In genomic region chr6:17816865-17817435, GRCm38 (mm10) we compare ENCODE assay signal across 9 mouse cellular contexts.
DNase-seq lines count a peak whose midpoint lies in the region; ATAC-seq and TF ChIP-seq lines count a peak whose summit lies in the region.
"Had no signal": no experiment of that assay in that cellular context is flagged by ENCODE, and none has a peak within 500 bp of the region (broad histone marks: within the 10 kb centered on the region; RNA-seq: fewer than 3 reads in every experiment).

No protein-coding gene starts in this region.

- intact Hi-C loops in left cerebral cortex, postnatal 36 days (cut with DNase I) = no loop called here

- no peaks in the 10 kb centered on the region for H3K36me3 ChIP-seq in hindbrain, embryonic 16.5 days (ENCODE audit: control insufficient read depth, insufficient read depth, low read length)
- peaks cover 13% of the 10 kb centered on the region; the same call in 1 of the 2 replicates for H3K36me3 ChIP-seq in neural tube, embryonic 13.5 days

- ATAC-seq in hindbrain, embryonic 16.5 days = peak; percentile 87
- ATAC-seq in neural tube, embryonic 13.5 days (ENCODE audit: low read depth) = peak; percentile 84

- no peaks in the 10 kb centered on the region for H3K9me3 ChIP-seq in hindbrain, embryonic 16.5 days (ENCODE audit: control insufficient read depth, low read length)
- H3K9me3 ChIP-seq in neural tube, embryonic 13.5 days = no peaks in the 10 kb centered on the region

- H3K27ac ChIP-seq in layer of hippocampus, adult 2 months = peak overlapping the region; percentile 28; the same call in 1 of the 2 replicates
- peak overlapping the region; percentile 50 for H3K27ac ChIP-seq in hindbrain, embryonic 16.5 days (ENCODE audit: low read depth, low read length)
- H3K27ac ChIP-seq in neural tube, embryonic 13.5 days (replicated peaks) = peak overlapping the region; percentile 70

- no peak overlapping the region for H3K4me3 ChIP-seq in layer of hippocampus, adult 2 months
- no peak overlapping the region for H3K4me3 ChIP-seq in hindbrain, embryonic 16.5 days (ENCODE audit: low read length)
- no peak overlapping the region for H3K4me3 ChIP-seq in neural tube, embryonic 13.5 days

- 2% methylated on average over 3 of the region's 3 CpGs for WGBS in hindbrain, embryonic 16.5 days
- 2% methylated on average over 3 of the region's 3 CpGs for WGBS in neural tube, embryonic 13.5 days

- H3K9ac ChIP-seq in hindbrain, embryonic 16.5 days (ENCODE audit: low read depth, low read length) = no peak overlapping the region
- no peak overlapping the region for H3K9ac ChIP-seq in neural tube, embryonic 13.5 days

- TF ChIP-seq CTCF in layer of hippocampus, adult 2 months (conservative IDR thresholded peaks at IDR 0.05) = no peak

- no peak overlapping the region for H3K4me2 ChIP-seq in hindbrain, embryonic 16.5 days (ENCODE audit: low read length)
- 0 out of 2 replicates have a peak overlapping the region, but pooled peaks have one; percentile 18 for H3K4me2 ChIP-seq in neural tube, embryonic 13.5 days

- no peaks in the 10 kb centered on the region for H3K27me3 ChIP-seq in hindbrain, embryonic 16.5 days (replicated peaks; ENCODE audit: control insufficient read depth, insufficient read depth, low read length)
- no peaks in the 10 kb centered on the region for H3K27me3 ChIP-seq in neural tube, embryonic 13.5 days

- DNase-seq in layer of hippocampus, adult 2 months (ENCODE audit: low spot score in 2 of 2) = no peak
- DNase-seq in layer of hippocampus, adult 9-10 months (ENCODE audit: low spot score) = no peak
- DNase-seq in embryo, embryonic 10.5 days (ENCODE audit: low spot score) = peak; percentile 60
- no peak for DNase-seq in lung, postnatal 36 days
- no peak for DNase-seq in left cerebral cortex, postnatal 36 days (ENCODE audit: low spot score in 2 of 2)
- no peak for DNase-seq in spleen, postnatal 36 days (ENCODE audit: low spot score in 2 of 2)
- DNase-seq: lung, postnatal 14 days had no signal

- H3K4me1 ChIP-seq in hindbrain, embryonic 16.5 days (ENCODE audit: control insufficient read depth, insufficient read depth, low read depth, low read length) = peaks cover 7% of the 10 kb centered on the region
- peaks cover 19% of the 10 kb centered on the region for H3K4me1 ChIP-seq in neural tube, embryonic 13.5 days (replicated peaks)
